Mouse (Mus musculus) embryo, embryonic 10 days (tissue): ENCODE measurements around the gene Sema6d.

Experiments used
- DNase-seq: peaks from one replicate; pipeline ENCODE4 v3.0.0-alpha.2; 2015; ENCODE audit warnings: low spot score

Sema6d gene

DNA sequence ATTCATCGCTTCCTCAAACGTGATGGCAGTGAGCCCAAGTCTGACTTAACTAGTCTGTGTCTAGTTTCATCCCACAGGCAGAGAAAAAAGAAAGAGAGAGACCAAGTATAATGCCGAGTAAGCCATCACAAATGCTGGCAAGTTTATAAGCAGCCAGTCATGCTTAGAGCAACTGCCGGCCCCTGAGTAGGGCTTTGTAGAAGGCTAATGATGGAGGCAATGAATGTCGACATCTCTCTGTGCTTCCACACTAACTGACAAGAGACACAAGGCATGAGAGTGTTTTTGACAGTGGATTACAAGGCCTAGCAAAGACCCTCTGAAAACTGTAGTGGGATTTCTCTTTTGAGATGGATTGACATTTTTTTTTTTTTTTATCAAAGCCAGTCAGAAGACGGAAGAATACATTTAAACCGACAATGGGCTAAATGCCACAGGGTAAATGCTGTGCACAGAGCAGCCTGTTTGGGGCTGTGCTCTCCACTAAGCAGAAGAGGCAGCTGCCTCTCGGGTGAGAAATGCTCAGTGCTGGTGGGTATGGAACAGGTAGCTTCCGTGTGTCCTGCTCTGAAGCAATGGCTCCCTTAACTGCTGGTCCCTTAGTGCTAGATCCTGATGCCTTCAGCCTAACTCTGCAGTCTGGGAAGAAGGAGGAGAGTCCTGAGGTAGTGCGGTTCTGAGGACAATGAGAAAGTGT is 380.7 kb downstream of the Sema6d start:
- DNase-seq, result no peak

DNA sequence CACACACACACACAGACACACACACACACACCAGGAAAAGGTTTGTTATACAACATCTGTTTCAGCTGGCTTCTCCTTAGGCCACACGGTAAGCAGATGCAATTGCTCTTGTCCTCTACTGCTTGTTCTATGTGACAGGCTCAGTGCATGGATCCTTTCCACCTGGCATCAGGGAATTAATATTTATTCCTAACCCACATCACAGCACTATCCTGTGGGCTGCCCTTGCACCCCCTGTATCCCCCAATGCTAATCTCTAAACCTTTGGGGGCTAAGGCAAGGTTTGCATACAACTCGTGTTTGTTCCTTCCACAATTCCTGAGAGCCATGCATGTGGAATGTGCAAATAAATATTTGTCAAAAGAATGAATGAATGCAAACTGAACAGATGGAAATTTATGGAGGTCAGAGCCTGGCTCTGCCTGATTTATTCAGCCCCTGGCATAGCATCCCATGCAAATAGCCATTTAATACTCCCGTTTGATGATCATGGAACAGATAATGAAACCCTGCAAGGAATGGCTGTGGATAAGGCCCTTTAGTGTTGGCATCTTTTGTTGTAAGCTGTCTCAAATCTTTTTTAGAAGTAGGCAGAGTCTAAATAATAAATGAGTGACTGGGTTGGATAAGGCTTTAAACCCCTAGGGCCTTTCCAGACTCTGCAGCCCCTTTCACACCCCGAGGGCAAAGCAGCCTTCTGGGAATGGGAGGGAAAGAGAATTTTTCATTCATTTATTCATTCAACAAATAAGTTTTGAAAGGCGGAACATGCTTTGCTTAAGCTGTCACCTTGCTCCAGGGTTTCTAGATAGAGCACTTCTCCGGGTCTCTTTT is 383.1 kb downstream of the Sema6d start:
- no peak for DNase-seq

DNA sequence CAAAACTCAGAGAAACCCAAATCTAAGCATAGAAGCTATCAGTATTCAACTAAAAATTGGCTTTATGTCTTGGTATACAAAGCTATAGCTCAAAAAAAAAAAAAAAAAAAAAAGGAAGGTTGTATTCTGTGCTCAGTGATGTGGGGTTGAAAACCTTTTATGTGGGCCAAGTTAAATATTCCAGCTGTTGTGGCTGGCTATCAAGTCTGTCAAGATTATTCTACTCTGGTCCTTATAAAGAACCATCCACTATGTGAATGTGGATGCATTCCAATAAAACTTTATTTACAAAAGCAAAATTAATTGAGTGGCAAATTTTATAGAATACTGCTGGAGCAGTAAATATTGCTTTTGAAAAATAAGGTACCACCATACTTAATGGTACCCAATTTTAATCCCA is 388.1 kb downstream of the Sema6d start:
- DNase-seq, result no peak

DNA sequence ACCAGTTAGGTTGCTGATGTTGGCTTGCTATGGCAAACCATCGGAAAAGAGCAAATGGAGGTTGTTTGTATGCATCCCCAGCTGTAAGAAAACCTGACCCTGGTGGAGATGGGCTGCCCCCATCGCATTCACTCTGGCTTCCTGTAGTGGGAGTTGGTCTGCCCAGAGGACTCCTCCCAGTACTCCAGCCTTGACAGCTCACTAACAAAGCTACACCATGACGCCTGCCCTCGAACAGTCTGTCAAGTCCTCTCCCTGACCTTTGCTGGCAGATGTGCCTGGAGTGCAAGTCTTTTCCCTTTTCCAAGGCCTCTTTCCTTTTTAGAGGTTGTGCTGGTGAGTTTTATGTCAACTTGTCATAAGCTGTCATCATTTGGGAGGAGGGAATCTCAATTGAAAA is 388.8 kb downstream of the Sema6d start:
- no peak for DNase-seq

DNA sequence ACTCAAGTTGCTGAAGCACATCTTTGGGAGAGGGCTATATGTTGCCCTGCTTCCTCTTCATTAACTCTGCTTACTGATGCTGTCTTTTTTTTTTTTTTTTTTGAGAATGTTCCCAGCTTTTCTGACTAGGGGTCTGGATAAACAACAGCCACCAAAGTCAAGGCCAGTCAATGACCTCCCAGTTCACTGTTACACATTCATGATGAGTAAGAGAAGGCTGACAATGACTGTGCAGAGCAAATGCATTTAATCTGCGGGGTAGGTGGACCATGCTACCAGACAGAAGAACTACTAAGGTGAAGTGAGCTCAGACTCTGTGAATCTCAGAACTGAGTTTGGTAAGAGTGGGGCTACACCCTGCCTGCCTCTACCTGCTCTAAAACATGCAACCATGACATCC is 396.0 kb downstream of the Sema6d start:
- DNase-seq, result no peak

DNA sequence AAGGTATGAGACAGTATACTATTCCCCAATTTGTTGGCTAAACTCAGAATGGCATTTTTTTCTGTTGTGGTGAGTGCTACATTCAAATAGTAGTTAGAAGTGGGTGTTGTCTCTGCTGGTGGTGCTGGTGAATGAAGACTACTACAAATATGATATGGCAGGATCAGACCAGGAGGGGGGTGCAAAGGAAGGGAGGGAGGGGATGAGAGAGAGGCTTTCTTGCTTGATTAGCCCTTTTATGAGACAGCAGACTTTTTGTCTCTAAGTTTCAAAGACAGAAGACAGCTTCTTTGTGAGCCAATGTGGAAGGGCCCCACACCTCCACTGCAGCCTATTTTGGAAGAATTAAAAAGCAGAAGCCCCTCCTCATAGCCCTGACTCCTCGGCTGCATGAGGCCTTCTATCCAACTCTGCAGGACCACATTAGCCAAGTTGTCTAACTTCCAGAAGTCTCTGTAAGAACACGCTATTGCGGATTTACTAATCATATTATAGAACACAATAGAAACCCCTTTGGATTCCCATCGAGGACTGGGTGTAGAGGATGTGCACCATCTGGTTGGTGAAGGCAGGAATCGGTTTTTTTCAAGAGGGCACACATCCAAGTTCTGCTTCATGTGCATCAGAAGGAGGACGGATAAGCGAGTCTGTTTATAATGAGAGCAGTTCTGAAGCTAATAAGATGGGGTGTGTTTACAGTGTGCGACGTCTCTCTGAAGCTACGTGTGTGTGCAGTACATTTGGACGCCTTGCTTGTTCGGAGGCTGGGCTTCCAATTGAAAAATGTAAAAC is 400.4 kb downstream of the Sema6d start:
- no peak for DNase-seq

DNA sequence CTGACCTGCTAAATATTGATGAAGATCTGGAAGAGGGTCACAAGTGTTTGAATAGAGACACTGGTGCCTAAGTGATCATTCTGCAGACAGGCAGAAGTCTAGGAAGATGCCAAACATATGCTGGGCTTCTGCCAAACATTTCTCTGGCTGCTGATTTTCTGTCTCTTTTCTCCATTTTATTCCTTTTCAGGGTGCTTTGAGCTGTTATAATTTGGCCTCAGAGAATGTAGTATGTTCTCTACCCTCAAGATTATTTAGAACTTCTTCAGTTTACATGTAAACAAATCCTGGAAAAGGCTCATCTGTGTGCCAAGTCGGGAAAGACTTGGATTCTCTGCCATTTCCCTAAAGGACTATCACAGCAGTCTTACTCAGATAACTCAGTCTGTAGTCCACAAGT is 406.0 kb downstream of the Sema6d start:
- DNase-seq, result no peak

DNA sequence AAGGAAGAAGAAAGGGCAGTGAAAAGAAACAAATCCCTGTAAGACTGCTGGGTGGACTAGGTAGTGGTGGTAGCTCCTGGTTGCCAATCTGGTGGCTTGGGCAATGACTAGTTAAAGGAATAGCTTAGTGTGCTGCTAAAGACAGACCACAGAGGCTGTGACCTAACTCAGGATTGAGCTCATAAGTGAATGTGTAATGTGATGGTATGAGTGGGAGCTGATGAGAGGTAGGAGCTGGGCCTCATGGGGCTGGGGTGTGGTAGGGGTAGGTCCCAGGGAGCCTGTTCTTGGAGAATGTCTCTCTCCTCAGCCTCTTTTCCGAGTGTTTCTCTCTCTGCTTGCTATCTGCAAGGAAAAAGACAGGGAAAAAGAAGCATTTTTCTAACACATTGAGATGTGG is 409.9 kb downstream of the Sema6d start:
- DNase-seq, result no peak

DNA sequence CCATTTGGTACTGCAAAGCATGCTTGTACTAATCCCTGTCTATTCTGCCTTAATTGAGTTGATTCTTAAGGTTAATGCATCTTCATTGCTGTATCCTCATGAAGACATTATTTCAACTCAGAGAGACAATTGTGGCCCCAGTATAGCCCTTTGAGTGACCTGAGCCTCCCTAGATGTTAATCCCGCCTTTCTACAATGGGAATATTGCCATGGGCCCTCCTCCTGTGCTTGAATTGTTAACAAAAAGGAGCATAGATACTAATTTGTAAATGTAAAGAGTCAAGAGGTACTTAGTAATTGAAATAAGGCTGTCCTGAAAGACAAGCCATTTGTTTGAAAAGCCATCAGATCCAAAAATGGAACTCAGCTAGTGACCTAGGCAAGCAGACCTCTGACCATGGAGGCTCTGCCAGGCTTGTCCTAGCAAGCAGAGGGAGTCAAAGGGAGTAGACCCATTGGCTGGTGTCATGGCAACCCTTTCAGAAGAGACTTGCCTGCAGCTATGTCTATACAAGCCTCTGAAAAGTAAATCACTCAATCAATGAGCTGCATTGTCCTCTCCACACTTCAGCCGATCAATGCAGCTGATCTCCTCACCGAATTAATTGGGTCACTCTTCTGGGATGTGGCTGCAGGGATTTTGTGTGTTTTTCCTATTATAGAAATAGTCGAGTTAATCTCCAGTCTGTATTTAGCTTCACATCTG is 416.2 kb downstream of the Sema6d start:
- DNase-seq, result peak; percentile 85

DNA sequence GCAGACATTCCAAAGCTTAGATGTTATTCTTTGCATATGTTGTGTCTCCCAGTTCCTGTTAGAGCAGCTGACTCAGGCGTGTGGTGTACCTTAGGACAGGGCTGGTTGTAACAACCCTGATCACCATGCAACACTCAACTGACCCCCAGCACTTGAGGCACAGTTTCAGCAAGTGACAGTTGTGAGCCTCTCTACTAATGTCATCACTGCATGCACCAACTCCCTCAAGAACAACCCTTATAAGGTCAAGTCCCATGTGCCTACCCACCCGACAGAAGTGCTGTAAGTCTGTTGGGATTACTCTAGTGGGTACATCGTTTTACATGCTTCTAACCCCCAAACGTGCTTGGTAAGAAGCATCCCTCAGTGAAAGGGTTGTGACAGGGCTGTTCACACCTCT is 418.0 kb downstream of the Sema6d start:
- no peak for DNase-seq

DNA sequence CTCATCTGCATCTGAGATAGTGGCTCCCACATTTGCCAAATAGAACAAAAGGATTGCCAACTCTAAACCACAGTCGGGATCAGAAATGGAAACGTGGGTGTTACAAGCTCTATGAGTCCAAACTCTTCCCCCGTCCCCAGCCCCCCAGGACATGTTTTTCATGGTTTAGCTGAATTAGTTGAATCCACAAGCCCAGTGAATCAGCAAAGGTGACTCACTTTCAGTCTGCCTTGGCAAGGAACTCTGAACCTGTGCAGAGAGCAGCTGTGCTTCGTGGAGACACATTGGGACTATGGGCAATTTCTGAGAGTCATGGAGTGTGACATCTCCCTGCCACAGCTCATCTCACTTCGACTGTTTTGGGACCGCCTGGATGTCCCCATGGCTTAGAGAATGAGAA is 419.7 kb downstream of the Sema6d start:
- no peak for DNase-seq

DNA sequence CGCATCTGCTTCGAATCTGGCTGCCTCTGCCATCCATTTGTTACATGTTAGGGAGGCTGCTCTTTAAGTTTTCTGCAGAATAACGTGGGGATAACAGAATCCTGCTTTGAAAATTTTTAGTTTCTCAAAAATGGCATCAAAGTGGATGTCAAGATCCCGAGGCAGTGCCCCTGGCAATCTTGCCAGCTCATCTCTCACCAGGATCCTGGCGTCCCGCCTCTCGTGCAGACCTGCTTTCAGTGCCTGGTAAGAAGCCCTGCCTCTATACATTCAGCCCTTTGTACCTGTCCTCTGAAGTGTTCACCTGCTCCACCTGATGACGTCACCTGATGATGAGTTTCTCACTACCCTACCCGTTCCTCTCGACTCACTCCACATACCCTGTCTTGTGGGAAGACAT is 422.1 kb downstream of the Sema6d start:
- DNase-seq, result no peak

DNA sequence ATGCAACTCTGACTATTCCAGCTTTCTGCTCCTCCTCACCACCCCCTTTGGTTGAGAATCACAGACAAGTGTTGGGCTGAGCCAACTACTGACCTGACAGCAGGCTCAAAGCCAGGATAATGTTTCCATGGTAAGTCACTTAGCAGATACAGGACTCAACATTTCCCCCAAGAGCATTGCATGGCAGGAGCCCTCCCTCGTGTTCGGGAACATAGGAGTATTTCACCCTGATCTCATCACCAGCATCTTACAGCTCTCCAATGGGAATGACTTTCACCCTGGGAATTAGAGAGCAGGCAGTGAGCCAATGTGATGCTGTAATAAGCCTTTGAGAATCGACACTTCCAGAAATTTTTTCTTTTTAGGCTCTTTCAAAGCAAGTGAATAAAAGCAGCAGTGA is 432.7 kb downstream of the Sema6d start:
- DNase-seq, result no peak

DNA sequence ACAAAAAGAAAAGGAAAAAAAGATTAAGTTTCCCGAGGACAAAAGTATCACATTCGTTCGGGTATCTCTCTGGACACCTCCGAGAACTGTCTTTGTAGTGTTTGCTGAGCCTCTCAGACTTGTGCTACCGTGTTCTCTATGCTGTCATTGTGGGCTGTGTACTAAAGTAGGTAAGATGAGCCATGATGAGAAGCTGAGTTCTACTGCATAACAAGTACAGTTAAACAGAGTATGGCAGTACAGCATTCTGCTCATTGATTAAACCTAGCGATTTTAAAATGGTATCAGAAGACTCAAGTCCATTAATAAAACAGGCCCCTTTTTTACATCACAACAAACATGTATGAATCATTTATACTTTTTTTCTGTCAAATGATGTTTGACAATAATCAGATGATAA is 433.9 kb downstream of the Sema6d start:
- no peak for DNase-seq

DNA sequence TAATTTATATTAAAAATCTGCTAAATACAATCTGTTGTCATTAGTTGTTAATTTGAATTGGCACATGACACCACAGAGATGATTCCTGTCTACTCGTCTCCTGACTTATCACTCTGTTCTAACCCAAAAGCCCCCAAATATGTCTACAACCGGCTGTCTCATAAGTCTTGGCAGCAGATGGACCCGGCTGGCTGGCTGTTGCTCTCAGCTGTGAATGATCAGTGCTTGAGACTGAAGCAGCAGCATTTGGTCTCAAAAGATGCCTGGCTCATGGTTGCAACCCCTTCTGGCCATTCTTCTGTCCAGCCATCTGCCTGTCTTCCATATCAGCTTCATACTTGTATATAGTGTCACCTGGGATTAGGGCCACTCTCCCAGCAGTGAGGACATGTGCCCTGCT is 434.4 kb downstream of the Sema6d start:
- DNase-seq, result no peak

DNA sequence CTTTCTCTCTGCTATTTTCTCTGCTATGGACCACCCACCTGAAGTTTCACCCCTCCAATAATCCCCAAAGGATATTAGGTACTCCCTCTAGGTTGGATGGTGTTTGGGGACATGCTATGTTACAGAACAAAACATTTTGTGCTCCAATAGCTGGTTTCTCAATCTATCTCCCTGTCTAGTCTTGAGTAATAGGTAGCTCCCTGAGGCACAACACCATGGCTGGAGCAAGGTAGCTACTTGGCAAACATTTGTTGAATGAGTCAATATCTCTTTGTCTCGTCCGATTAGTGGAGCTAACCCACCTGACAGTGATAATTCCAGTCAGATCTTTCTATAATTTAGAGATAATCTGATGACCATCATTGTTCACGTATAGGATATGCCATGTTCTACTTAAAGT is 437.9 kb downstream of the Sema6d start:
- DNase-seq, result no peak

DNA sequence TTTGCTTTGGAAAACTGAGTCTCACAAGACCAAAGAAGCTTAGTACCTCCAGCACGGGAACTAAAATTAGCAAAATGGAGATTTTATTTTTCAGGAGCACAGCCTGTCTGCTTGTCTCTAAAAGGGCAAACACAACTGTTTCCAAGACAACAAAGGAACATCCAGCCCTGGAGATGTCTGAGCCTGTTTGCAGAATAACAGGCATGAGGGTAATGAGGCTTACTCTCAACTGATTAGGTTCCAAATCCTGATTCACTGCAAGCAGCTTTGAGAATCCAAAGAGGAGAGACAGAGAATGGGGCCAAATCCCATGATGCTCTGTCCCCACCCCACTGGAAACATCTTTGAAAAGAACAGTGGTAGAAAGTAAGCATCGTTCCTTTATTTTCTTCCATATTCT is 440.7 kb downstream of the Sema6d start:
- no peak for DNase-seq

DNA sequence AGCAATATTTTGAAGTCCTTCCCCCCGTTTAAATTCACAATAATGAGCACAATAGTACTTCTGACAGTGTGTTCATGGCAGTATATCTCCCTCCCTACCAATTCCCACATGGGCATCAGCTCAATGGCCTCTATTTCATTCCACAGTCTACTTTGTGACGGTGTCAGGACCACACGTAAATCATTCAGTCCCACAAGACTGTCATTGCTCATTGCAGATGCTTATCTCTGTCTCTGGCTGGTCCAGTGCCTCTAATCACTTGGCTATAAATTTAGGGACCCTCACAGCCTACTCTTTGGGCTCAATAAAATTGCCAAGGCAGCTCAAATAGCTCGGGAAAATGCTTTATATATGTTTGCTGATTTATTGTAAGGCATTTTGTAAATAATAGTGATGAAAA is 441.3 kb downstream of the Sema6d start:
- no peak for DNase-seq

DNA sequence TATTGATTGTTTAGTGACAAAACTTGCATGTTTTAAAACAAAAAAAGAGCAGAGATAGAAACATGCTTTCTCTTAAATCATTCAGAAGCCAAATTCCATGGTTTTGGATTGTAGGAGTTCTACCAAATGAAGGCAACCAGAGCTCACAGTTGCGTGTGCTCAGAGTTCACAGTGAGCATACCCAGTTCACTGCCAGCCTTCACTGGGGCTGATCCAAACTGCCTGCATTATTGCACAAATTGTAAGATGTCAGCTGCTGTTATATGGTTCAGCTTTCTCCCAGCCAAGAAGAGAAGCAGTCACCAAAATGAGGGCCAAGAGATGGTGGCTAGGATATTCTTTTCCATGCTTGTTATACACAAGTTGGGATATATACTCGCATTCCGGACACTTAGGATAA is 443.1 kb downstream of the Sema6d start:
- no peak for DNase-seq

DNA sequence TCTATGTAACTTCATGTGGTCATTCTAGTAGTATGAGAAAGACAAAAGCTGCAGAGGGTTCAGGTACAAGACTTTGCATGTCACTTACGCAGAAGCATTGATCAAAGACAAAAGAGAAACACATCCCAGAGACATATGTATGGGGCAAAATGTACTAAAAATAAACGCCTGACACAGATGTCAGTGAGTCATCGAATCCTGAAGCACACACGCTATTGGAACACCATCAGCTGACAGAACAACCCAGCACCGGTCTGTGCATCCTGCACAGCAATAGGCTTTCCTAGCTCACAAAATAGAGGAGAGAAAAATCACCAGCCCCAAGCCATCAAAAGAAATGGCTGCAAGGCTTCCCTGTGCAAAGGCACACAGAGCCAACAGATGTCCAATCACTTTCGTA is 443.8 kb downstream of the Sema6d start:
- no peak for DNase-seq

DNA sequence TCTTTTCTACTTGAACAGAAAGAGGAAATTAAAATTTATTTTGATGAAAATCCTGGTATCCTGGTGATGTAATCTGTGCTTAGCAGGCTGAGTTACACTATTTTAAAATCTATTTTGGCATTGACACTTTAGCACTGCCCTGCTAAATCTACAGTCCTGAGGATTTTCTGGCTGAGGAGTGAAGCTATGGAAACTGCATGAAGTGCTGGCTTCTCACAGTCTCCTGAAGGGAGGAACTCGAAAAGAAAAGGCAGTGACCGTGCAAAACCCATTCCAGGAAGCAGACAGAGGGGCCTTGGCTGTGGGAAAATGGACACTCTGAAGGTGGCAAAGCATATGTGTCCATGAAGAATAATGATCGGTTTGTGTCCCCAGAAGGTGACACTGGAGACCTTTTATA is 460.5 kb downstream of the Sema6d start:
- no peak for DNase-seq

DNA sequence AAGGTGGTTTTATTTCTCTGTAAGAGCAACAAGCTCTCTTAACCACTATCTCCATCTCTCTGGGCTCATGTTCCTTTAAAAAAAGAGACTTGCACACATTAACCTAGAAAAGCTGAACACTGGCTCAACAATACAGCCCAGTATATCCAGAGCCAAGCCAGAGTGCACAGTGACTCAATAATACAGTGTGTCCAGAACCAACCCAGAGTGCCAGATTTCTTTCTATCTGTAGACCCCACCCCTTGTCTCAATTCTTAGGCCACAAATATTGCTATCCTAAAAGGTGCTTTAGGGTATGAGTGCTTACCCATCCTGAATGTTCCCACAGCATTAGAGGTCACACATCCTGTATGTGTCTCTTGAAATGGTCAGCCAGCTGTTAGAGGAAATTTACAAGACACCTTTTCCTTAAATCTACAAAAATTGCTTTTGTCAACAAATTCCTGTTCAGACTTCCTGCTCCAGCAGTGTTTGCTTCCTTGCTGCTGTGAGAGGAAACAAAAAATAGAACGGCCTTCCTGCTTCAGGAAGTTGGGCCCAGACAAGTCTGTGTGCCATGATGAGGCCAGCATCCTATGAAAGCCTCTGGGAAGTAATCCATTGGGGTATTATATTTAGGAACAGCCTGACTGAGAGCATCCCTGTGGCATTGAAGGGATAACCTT is 465.1 kb downstream of the Sema6d start:
- DNase-seq, result no peak
